Mouse (Mus musculus): ENCODE measurements around the gene Car14. TPM values are rescaled to one million over a fixed set of nuclear protein-coding genes. Genes with fewer than 3 reads are reported as not detected.

Car14 gene
- polyA plus RNA-seq, 1 experiment = not detected

- Histone ChIP-seq H3K4me1 (ENCODE audit: control insufficient read depth) (peaks cover 6% of the 10 kb centered on the region; the same call in 1 of the 2 replicates), H3K27me3 (ENCODE audit: control insufficient read depth) (no peaks in the 10 kb centered on the region), H3K4me3 (replicated peaks) (no peak overlapping the region), H3K9me3 (ENCODE audit: control insufficient read depth, low read length) (no peaks in the 10 kb centered on the region), H3K36me3 (ENCODE audit: control insufficient read depth) (peaks cover 99% of the 10 kb centered on the region)
- TF ChIP-seq GATA1 (IDR thresholded peaks at IDR 0.05; ENCODE audit: low read length) (no peak), TAL1 (IDR thresholded peaks at IDR 0.05; ENCODE audit: low read length) (no peak)
Observed at GRCm38 (mm10) chr3:95942749-95943148, 38.3 kb upstream of the Car14 start.

- H3K4me1 ChIP-seq (ENCODE audit: control insufficient read depth) = peaks cover 7% of the 10 kb centered on the region
- TF ChIP-seq TAL1 (IDR thresholded peaks at IDR 0.05; ENCODE audit: low read length) (no peak), GATA1 (IDR thresholded peaks at IDR 0.05; ENCODE audit: low read length) (no peak)
- no peaks in the 10 kb centered on the region for H3K27me3 ChIP-seq (ENCODE audit: control insufficient read depth)
- H3K36me3 ChIP-seq (ENCODE audit: control insufficient read depth) = peaks cover 97% of the 10 kb centered on the region
- H3K4me3 ChIP-seq (replicated peaks) = no peak overlapping the region
- no peaks in the 10 kb centered on the region for H3K9me3 ChIP-seq (ENCODE audit: control insufficient read depth, low read length)
Observed at GRCm38 (mm10) chr3:95938835-95939234, 34.3 kb upstream of the Car14 start.

- Histone ChIP-seq H3K27me3 (ENCODE audit: control insufficient read depth) (no peaks in the 10 kb centered on the region), H3K4me1 (ENCODE audit: control insufficient read depth) (peaks cover 8% of the 10 kb centered on the region), H3K36me3 (ENCODE audit: control insufficient read depth) (peaks cover 98% of the 10 kb centered on the region), H3K4me3 (replicated peaks) (no peak overlapping the region), H3K9me3 (ENCODE audit: control insufficient read depth, low read length) (no peaks in the 10 kb centered on the region)
- TF ChIP-seq GATA1 (IDR thresholded peaks at IDR 0.05; ENCODE audit: low read length) = no peak
- no peak for TF ChIP-seq TAL1 (IDR thresholded peaks at IDR 0.05; ENCODE audit: low read length)
Observed at GRCm38 (mm10) chr3:95938217-95938616, 33.7 kb upstream of the Car14 start.

GRCm38 (mm10) chr3:95934448-95934847 is 30.0 kb upstream of the Car14 start:
- Histone ChIP-seq H3K36me3 (ENCODE audit: control insufficient read depth) (peaks cover 77% of the 10 kb centered on the region), H3K27me3 (ENCODE audit: control insufficient read depth) (no peaks in the 10 kb centered on the region), H3K4me1 (ENCODE audit: control insufficient read depth) (peaks cover 22% of the 10 kb centered on the region), H3K9me3 (ENCODE audit: control insufficient read depth, low read length) (no peaks in the 10 kb centered on the region), H3K4me3 (replicated peaks) (no peak overlapping the region)
- TF ChIP-seq TAL1 (IDR thresholded peaks at IDR 0.05; ENCODE audit: low read length) (no peak), GATA1 (IDR thresholded peaks at IDR 0.05; ENCODE audit: low read length) (no peak)

GRCm38 (mm10) chr3:95933111-95933750 is 28.7 kb upstream of the Car14 start:
- peaks cover 65% of the 10 kb centered on the region for H3K36me3 ChIP-seq (ENCODE audit: control insufficient read depth)
- no peaks in the 10 kb centered on the region for H3K27me3 ChIP-seq (ENCODE audit: control insufficient read depth)
- TF ChIP-seq GATA1 (IDR thresholded peaks at IDR 0.05; ENCODE audit: low read length) (no peak), TAL1 (IDR thresholded peaks at IDR 0.05; ENCODE audit: low read length) (no peak)
- H3K4me3 ChIP-seq (replicated peaks) = no peak overlapping the region
- peaks cover 27% of the 10 kb centered on the region for H3K4me1 ChIP-seq (ENCODE audit: control insufficient read depth)
- H3K9me3 ChIP-seq (ENCODE audit: control insufficient read depth, low read length) = no peaks in the 10 kb centered on the region

GRCm38 (mm10) chr3:95932566-95932965 is 28.1 kb upstream of the Car14 start:
- no peak overlapping the region for H3K4me3 ChIP-seq (replicated peaks)
- H3K4me1 ChIP-seq (ENCODE audit: control insufficient read depth) = peaks cover 33% of the 10 kb centered on the region
- H3K36me3 ChIP-seq (ENCODE audit: control insufficient read depth) = peaks cover 58% of the 10 kb centered on the region
- TF ChIP-seq GATA1 (IDR thresholded peaks at IDR 0.05; ENCODE audit: low read length) (no peak), TAL1 (IDR thresholded peaks at IDR 0.05; ENCODE audit: low read length) (no peak)
- H3K9me3 ChIP-seq (ENCODE audit: control insufficient read depth, low read length) = no peaks in the 10 kb centered on the region
- no peaks in the 10 kb centered on the region for H3K27me3 ChIP-seq (ENCODE audit: control insufficient read depth)

GRCm38 (mm10) chr3:95932157-95932556 is 27.7 kb upstream of the Car14 start:
- Histone ChIP-seq H3K27me3 (ENCODE audit: control insufficient read depth) (no peaks in the 10 kb centered on the region), H3K4me1 (ENCODE audit: control insufficient read depth) (peaks cover 35% of the 10 kb centered on the region), H3K36me3 (ENCODE audit: control insufficient read depth) (peaks cover 54% of the 10 kb centered on the region), H3K9me3 (ENCODE audit: control insufficient read depth, low read length) (no peaks in the 10 kb centered on the region), H3K4me3 (replicated peaks) (peak overlapping the region; percentile 16)
- TF ChIP-seq GATA1 (IDR thresholded peaks at IDR 0.05; ENCODE audit: low read length) (no peak), TAL1 (IDR thresholded peaks at IDR 0.05; ENCODE audit: low read length) (no peak)

GRCm38 (mm10) chr3:95931471-95931870 is 27.0 kb upstream of the Car14 start:
- H3K4me1 ChIP-seq (ENCODE audit: control insufficient read depth) = peaks cover 35% of the 10 kb centered on the region
- no peaks in the 10 kb centered on the region for H3K27me3 ChIP-seq (ENCODE audit: control insufficient read depth)
- H3K4me3 ChIP-seq (replicated peaks) = peak overlapping the region; percentile 97
- peaks cover 47% of the 10 kb centered on the region for H3K36me3 ChIP-seq (ENCODE audit: control insufficient read depth)
- H3K9me3 ChIP-seq (ENCODE audit: control insufficient read depth, low read length) = no peaks in the 10 kb centered on the region
- TF ChIP-seq TAL1 (IDR thresholded peaks at IDR 0.05; ENCODE audit: low read length) = no peak
- TF ChIP-seq GATA1 (IDR thresholded peaks at IDR 0.05; ENCODE audit: low read length) = no peak

GRCm38 (mm10) chr3:95930471-95930789 is 25.9 kb upstream of the Car14 start:
- Histone ChIP-seq H3K4me1 (ENCODE audit: control insufficient read depth) (peaks cover 35% of the 10 kb centered on the region), H3K27me3 (ENCODE audit: control insufficient read depth) (no peaks in the 10 kb centered on the region), H3K4me3 (replicated peaks) (peak overlapping the region; percentile 97), H3K36me3 (ENCODE audit: control insufficient read depth) (peaks cover 39% of the 10 kb centered on the region), H3K9me3 (ENCODE audit: control insufficient read depth, low read length) (no peaks in the 10 kb centered on the region)
- TF ChIP-seq GATA1 (IDR thresholded peaks at IDR 0.05; ENCODE audit: low read length) = no peak
- TF ChIP-seq TAL1 (IDR thresholded peaks at IDR 0.05; ENCODE audit: low read length) = no peak
